Mouse (Mus musculus): ENCODE results near the gene Dcaf4.

The Dcaf4 gene

GRCm38 (mm10) chr12:83555605-83556004 is 35.3 kb downstream of the Dcaf4 start:
- no peak for DNase-seq

DNA sequence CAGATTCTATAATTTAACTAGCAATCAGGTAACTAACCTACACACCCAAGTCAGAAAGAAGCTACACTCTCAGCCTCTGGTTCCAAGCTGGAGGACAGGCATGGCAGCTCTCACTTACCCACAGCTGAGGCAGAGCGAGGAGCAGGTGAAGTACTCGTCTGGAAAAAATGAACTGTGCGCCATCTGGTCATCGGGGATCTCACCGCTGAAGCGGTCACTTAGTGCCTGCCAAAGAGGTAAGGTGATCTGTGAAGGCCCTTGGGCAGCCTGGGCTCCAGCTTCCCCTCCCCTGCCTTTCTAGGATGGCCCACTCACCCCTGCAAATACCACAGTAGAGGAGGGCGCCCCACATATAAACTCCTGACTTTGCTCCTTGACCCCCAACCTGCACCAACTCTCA is 38.2 kb downstream of the Dcaf4 start:
- no peak for DNase-seq

DNA sequence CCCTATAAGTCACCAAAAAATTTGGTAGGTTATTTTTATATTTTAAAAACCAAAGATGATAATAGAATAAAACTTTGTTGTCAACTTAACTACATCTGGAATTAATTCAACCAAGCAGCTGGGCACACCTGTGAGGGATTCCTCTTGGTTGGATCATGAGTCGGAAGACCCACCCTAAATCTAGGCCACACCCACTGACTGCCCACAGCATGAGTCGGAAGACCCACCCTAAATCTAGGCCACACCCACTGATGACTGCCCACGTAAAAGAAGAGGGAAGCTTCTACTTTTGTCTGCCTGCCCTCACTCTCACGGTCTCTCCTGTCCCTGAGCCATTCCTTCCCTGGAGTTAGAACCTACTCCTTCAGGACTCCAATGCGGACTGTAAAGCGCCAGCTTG is 39.9 kb downstream of the Dcaf4 start:
- no peak for DNase-seq

DNA sequence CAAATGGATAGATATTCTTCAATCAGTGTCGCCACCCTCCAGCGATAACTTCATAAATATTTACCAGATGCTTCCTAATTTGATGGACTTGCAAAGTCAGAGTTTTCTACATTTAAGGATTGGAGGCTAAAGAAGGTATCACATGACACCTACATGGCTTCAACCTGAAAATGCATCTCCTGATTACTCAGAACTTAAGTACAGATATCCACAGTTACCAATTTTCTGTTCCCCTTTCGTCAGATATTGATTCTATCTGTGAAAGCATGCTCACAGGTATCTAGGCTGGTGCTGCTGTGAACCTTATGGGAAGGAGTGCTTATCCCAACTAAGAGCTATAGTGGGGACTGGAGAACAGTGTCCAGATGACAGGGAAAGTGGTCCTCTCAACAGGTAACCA is 42.3 kb downstream of the Dcaf4 start:
- no peak for DNase-seq

DNA sequence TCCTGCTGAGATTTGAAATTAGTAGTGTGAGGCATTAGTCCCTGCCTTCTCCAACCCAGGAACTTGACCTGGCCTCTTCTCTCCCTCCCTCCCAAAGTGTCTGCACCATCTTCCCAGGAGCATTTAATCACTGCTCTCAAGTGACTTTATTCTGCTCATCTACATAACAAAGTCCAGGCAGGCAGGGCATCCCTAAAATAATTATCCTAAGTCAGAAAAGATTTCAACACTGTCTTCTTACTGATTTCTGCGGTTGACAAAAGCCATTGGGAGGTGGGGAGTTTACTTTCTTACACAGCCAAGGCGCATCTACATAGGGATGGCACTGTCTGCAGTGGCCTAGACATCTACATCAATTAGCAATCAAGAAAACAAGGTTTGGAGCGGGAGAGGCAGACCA is 49.6 kb downstream of the Dcaf4 start:
- no peak for DNase-seq

DNA sequence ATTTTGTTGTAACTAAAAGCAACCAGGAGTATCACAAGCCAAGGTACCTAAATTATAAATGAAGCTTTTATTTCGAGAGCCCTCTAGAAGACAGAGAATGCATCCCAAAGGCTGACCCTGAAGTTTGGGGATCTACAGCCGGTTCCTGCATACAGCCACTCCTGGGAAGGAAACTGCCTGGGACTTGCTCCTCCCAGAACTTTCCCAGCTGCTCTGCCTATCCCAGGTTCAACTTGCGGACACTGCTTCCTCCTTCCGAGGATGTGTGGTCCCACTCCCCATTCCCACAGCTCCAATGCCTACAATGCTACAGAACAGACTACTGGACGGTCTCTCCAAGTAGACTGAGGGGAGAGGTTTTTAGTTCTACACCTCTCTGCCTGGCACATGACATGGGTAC is 52.5 kb downstream of the Dcaf4 start:
- DNase-seq: no peak

- no peak for DNase-seq
These were observed 57.2 kb downstream of the Dcaf4 start for GRCm38 (mm10) chr12:83577445-83577844.

GRCm38 (mm10) chr12:83578356-83578755 is 58.1 kb downstream of the Dcaf4 start:
- DNase-seq: no peak

GRCm38 (mm10) chr12:83578896-83579569 is 58.8 kb downstream of the Dcaf4 start:
- DNase-seq: no peak

DNA sequence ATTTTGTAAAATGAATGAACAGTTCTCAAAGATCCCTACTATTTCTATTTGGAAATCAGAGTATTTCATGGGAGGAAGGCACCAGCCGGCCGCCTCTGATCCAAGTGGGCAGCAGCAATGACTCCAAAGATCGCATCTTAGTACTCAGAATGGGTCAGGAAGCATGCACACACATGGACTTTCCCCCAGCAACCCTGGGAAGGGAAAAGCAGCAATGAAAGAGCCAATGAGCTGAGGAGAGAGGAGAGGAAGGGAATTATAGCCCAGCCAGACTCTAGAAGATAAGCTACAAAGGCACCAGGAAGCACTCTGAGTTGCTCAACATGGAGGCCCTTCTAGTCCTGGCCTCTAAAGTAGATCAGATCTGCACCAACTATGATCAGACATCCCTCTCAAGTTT is 60.0 kb downstream of the Dcaf4 start:
- no peak for DNase-seq

DNA sequence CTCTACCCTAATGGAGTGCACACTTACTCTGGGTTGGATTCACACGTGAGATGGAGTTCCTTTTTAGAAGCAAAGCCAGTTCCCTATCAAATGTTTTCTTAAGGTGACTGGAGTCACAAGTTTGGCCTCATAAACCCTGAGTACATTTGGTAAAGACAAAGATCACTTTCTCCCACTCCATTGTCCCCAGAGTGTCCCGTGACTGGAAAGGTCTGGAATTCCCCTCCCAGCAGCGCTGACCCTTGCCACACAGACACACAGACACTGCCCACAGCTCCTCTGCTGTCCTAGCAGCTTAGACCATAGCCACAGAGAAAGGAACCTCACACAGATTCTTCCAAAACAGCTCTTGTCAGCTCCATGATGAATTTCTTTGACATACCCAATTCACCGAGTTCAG is 61.8 kb downstream of the Dcaf4 start:
- no peak for DNase-seq

GRCm38 (mm10) chr12:83582747-83583146 is 62.5 kb downstream of the Dcaf4 start:
- DNase-seq: no peak

DNA sequence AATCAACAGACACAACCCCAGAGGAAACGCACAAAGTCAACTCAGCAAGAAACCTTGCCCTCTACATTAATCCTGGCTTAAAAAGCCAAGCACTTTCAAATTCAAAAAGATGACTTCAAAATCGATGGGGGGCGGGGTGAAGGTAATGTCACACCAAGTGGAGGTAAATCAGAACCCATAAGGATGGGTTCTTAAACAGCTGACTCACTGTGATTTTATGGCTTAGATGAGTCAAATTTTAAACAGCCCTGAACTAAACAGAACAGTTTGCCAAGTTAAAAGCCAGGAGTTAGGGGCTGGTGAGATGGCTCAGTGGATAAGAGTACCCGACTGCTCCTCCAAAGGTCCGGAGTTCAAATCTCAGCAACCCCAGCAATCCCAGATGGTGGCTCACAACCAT is 66.4 kb downstream of the Dcaf4 start:
- DNase-seq: no peak

Data from right cerebral cortex, adult 18-20 months (tissue).